Mouse (Mus musculus): ENCODE results near the gene Glis3. TPM values are rescaled to one million over a fixed set of nuclear protein-coding genes. Genes with fewer than 3 reads are reported as not detected.

Gene Glis3
- polyA plus RNA-seq, 3 experiments from 2014 or later = 0.05 TPM; not detected in 2

GRCm38 (mm10) chr19:28465779-28466178 is 214.1 kb downstream of the Glis3 start:
- no peak for ATAC-seq

GRCm38 (mm10) chr19:28454331-28454730 is 225.5 kb downstream of the Glis3 start:
- no peak for ATAC-seq

DNA sequence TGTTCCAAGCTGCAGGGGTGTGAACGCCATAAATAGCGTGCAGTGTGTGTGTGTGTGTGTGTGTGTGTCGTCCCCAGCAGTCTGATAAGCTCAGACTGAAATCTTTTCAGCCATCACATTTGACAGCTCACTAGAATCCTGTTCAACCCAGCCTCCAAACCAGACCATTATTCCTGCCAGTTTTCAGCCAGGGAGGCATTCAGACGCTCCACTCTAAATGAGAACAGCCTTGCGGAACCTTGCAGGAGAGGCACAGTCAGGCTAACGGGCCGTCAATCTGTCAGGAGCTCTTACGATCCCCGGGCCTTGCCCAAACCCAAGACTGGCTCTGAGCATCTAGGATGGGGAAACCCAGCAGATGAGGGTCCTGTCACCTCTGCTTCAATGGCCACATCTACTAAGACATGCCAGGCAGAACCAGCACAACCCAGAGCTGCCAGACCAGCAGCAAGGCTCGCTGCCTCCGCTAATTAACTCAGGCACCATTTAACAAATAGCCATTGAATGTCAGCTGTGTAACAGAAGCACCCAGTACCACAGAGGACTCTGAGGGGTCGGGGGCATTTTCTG is 226.8 kb downstream of the Glis3 start:
- ATAC-seq = no peak

GRCm38 (mm10) chr19:28448811-28449210 is 231.1 kb downstream of the Glis3 start:
- ATAC-seq = no peak

GRCm38 (mm10) chr19:28442161-28442560 is 237.7 kb downstream of the Glis3 start:
- ATAC-seq = no peak

DNA sequence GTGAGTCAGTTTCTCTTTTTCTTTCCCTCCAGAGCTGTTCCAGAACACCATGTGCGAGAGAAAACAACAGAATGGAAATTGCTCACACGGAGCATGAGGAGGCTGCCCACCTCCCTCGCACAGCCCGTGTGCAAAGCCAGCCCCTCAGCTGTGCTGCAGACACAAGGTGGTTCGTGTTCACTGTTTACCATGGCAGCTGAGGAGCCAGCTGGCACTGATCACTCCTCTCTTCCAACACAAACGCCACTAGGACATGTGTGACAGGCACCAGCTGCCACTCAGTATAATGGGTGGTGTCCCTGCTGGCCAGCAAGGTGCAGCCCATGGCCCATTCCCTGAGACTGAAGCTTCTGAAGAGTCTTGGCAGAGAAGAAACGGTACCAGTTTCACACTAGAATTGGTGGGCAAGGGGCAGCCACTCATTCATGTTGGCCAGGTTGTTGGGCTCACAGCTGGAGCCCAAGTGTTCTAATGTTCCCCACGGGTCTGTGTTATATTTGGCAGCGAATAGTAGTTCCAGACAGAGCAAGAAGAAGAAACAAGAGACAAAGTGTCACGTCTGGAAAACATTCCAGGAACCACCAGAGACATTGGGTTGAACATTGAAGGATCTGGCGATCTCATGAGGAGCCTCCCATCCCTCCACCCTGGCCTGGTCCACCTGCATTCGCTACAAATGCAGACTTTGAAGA is 243.3 kb downstream of the Glis3 start:
- no peak for ATAC-seq

DNA sequence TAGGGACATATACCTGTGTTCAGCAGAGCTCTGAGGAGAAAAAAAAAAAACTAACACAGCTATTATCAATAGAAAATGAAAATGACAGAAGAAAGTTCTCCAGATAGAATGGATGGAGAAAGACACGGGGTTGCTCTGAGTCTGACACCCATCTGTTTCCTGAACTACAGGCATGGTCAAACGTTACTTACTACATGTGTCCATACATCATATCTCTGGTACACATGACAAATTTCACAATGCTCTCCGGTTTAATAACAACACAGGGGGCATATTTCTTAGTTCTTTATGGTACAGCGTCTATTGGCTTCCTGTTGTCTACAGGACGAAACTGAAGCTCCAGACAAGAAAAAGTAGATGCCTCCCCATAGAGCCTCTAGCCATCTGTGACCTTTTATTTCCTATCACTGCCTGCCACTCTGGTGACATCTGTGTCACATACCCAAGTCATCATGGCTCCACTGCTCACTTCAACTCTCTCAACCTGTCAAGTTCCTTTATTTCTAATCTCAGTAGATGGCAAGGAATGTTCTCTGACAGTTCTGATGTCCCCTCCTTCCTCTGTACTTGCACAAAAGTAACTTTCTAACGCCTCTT is 251.6 kb downstream of the Glis3 start:
- no peak for ATAC-seq

DNA sequence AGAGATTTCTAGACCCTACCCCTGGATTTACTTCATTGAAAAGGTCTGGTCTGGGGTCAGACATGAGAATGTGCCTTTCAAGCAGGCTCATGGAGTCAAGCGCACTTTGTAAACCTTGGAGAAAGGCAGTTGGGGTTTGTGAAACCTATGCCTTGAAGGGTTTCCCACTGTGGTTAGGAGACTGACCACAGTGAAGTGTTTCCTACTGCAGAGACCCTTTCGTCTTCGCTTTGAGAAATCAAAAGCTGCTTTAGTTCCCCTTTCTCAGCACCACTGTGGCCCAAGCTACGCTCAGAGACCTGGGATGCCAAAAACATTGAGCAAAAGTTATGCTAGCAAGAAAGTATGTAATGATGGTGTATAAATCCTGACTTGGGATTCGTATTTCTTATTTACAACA is 255.7 kb downstream of the Glis3 start:
- no peak for ATAC-seq

DNA sequence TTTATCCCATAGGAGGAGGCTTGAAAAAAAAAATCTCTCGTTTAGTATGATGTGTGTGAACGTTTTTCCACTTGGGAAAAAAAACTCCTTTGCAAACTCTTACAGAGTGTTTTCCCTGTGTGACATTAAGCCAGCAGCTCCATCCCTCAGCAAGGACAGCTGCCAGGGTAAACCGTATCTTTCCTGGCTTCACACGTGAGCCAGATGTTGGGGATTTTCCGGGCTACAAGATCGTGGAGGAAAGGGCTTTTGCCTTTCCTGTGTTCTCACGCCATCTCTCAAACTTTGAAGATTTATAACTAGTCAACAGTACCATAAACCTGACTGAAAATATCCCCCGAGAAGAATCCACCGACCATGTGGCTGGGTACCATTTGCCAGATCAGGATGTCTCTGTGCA is 256.9 kb downstream of the Glis3 start:
- no peak for ATAC-seq

DNA sequence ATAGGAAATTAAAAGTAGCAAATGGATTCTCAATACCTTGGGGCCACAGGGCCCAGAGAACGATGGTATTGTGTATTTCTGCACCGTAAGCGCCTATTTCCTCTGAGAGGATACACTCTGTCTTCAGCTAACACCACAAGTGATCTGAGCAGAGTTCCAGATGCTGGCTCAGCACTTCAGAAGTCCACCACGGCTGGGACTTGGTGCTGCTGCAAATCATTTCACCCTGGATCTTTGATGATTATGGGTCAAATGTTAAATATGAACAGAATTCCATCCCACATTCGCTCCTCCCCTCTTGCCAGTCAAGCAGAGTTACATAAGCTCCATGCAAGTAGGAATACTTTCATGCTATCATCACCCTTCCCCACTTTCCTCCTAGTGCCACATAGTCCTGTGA is 263.8 kb downstream of the Glis3 start:
- no peak for ATAC-seq

GRCm38 (mm10) chr19:28408787-28409186 is 271.1 kb downstream of the Glis3 start:
- ATAC-seq = no peak

GRCm38 (mm10) chr19:28402956-28403355 is 276.9 kb downstream of the Glis3 start:
- no peak for ATAC-seq

GRCm38 (mm10) chr19:28395584-28395861 is 284.4 kb downstream of the Glis3 start:
- ATAC-seq = no peak

DNA sequence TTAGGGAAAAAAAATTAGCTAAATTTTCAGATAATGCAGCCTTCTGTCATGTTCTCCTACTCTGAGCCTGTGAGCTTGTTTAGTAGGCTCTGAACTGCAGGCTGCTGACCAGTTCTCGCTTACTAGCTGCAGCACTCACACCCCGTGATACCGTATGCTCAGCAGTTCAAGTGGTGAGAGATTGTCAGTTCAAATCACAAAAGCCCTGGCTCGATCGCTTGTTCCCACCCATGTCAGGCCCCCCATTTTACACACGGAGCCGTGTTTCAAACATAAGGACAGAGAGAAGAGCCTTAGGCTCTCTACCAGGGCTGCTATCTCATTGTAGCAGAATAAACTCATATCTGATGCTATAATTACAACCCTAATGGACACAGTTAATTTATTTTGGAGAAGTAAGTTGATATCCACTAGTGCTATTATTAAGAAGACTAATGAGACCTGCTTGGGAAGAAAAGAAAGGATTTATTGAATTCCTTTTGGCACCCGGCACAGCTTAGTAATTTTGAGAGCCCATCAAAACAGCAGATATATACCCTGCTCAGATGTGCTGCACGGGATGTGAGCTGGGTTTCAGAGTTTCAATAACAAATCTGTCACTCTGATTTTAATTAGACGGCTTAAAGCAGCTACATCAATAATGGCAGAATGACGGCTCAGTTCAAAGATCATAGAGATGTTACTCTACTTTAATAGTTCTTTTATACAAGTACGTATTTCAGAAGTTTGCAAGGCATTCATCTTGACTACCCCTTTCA is 284.9 kb downstream of the Glis3 start:
- ATAC-seq = no peak

DNA sequence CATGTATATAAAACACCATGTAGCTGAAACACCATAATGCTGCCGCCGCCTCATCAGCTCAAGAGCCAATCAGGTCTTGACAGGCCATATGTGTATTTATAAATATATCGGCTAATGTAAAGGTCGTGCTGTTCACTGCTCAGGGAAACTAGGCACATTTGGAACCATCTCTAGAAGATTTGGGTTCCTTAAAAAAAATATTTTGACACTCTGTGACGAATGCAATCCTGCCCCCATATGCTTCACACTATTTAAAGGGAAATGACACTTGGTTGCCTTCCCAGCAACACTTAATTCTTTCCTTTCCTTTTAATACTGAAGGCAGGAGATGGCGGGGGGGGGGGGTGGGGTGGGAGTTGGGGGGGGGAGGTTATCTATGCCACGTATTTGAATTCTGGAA is 286.1 kb downstream of the Glis3 start:
- ATAC-seq = no peak

DNA sequence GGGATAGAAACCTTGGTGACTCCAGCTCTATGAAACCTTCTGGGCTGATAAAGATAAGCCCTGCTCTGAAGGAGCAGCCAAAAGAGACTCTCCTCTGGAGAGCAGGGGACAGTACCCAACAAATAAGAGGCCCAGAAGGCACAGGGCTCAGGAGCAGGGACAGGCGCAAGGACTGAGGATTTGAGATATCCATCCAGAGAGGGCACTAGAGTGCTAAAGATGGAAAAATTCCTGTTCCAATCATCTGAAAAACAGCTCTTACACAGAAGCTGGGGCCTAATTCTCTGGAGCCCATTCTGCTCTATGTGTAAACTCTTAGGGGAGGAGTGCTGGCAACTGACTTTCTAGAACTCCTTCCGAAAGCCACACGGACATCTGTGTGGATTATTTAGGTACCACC is 287.0 kb downstream of the Glis3 start:
- no peak for ATAC-seq

DNA sequence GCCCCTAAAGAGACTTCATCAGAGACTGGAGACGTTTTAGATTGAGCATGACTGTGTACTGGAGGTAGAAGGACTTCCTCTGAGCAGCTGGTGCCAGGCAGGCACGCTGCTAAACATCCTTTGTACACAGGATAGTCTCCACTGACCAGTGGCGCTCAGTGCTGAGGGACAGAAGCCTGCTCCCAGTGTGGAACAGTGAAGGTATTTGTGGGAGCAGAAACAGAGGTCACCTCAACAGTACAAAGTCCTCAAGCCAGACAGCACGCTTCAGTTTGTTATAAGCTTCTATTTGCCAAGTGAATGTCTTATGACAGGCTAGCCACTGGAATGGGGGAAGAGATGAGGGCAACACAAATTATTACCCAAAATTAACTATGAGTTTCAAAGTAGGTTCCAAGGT is 289.0 kb downstream of the Glis3 start:
- ATAC-seq = no peak

DNA sequence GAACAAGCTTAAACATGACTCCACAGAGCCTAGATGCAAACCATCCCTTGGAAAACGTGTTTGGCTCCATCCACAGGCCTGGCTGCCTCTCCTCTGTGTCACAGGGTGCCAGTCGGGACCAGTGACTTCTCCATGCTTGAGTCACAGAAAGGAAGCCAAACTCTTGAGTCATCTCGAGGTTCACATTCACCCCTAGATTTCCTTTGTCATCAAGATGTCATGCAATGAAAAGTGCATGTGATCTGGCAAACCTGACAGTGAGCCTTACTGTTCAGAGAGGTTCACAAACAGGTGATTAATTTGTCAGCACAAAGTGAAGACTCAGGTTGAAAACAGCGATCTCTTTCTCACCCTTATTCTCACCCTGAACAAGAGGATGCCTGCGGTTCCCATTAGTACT is 290.7 kb downstream of the Glis3 start:
- ATAC-seq = no peak

- no peak for ATAC-seq
Observed at GRCm38 (mm10) chr19:28383425-28383824, 296.5 kb downstream of the Glis3 start.

GRCm38 (mm10) chr19:28382168-28382911 is 297.5 kb downstream of the Glis3 start:
- ATAC-seq = no peak

DNA sequence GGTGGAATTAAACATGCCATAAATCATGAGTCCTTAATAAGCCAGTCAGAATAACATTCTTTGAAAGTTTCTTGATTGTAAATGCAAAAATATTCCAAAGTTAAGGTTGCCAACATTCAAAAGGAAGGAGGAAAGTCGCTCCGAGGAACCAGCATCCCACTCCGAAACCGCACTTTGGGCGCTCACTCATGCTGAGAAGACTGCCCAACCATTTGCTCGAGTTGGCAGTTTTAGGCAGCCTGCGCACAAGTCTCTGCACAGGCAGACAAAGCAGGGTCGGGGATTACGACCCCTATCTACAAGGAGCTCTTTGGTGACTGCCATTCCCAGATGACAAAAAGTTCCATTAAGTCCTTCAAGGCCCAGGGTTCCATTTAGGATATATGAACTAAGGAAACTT is 298.4 kb downstream of the Glis3 start:
- no peak for ATAC-seq

- no peak for ATAC-seq
Observed at GRCm38 (mm10) chr19:28380691-28381262, 299.1 kb downstream of the Glis3 start.

GRCm38 (mm10) chr19:28377788-28378295 is 302.0 kb downstream of the Glis3 start:
- ATAC-seq = no peak
